Mouse (Mus musculus): Measurements from ENCODE around the gene Trim56.

Trim56 gene

GRCm38 (mm10) chr5:137108111-137108510, 7.9 kb downstream of the Trim56 start:
- 68% methylated on average over 6 of the region's 6 CpGs for WGBS

GRCm38 (mm10) chr5:137107670-137108069, 8.3 kb downstream of the Trim56 start:
- WGBS: 73% methylated on average over 8 of the region's 8 CpGs

- 2% methylated on average over 6 of the region's 6 CpGs for WGBS
These were observed 9.0 kb downstream of the Trim56 start for GRCm38 (mm10) chr5:137107024-137107423.

GRCm38 (mm10) chr5:137106434-137106833, 9.6 kb downstream of the Trim56 start:
- whole genome bisulfite sequencing: 66% methylated on average over 4 of the region's 4 CpGs

GRCm38 (mm10) chr5:137103969-137104368, 12.0 kb downstream of the Trim56 start:
- 83% methylated on average over 2 of the region's 2 CpGs for WGBS

GRCm38 (mm10) chr5:137102575-137103522, 13.2 kb downstream of the Trim56 start:
- WGBS: 39% methylated on average over 28 of the region's 28 CpGs

GRCm38 (mm10) chr5:137102078-137102477, 13.9 kb downstream of the Trim56 start:
- WGBS: 76% methylated on average over 10 of the region's 10 CpGs

GRCm38 (mm10) chr5:137100660-137101059, 15.3 kb downstream of the Trim56 start:
- WGBS: 75% methylated on average over 4 of the region's 4 CpGs

- WGBS: 85% methylated on average over 11 of the region's 11 CpGs
These were observed 17.6 kb downstream of the Trim56 start for GRCm38 (mm10) chr5:137098418-137098817.

- 11% methylated on average over 1 of the region's 1 CpGs for WGBS
These were observed 20.0 kb downstream of the Trim56 start for GRCm38 (mm10) chr5:137096037-137096436.

GRCm38 (mm10) chr5:137095135-137095534, 20.9 kb downstream of the Trim56 start:
- WGBS: 84% methylated on average over 10 of the region's 10 CpGs

GRCm38 (mm10) chr5:137093720-137094119, 22.3 kb downstream of the Trim56 start:
- 78% methylated on average over 9 of the region's 9 CpGs for WGBS

GRCm38 (mm10) chr5:137091560-137091959, 24.4 kb downstream of the Trim56 start:
- whole genome bisulfite sequencing: 65% methylated on average over 6 of the region's 6 CpGs

- WGBS: 81% methylated on average over 10 of the region's 10 CpGs
These were observed 25.1 kb downstream of the Trim56 start for GRCm38 (mm10) chr5:137090870-137091269.

- WGBS: 73% methylated on average over 8 of the region's 8 CpGs
These were observed 28.6 kb downstream of the Trim56 start for GRCm38 (mm10) chr5:137087410-137087809.

GRCm38 (mm10) chr5:137085731-137086130, 30.3 kb downstream of the Trim56 start:
- 92% methylated on average over 3 of the region's 3 CpGs for WGBS

- WGBS: 89% methylated on average over 6 of the region's 6 CpGs
These were observed 31.0 kb downstream of the Trim56 start for GRCm38 (mm10) chr5:137085021-137085420.

- 93% methylated on average over 4 of the region's 4 CpGs for WGBS
These were observed 33.0 kb downstream of the Trim56 start for GRCm38 (mm10) chr5:137083051-137083450.

GRCm38 (mm10) chr5:137079849-137080248, 36.2 kb downstream of the Trim56 start:
- 75% methylated on average over 5 of the region's 5 CpGs for WGBS

- WGBS: 64% methylated on average over 6 of the region's 6 CpGs
These were observed 37.4 kb downstream of the Trim56 start for GRCm38 (mm10) chr5:137078616-137079015.

- WGBS: 80% methylated on average over 14 of the region's 14 CpGs
These were observed 38.0 kb downstream of the Trim56 start for GRCm38 (mm10) chr5:137078041-137078440.

GRCm38 (mm10) chr5:137077187-137077586, 38.8 kb downstream of the Trim56 start:
- WGBS: 80% methylated on average over 7 of the region's 7 CpGs

GRCm38 (mm10) chr5:137076191-137076930, 39.6 kb downstream of the Trim56 start:
- 42% methylated on average over 12 of the region's 12 CpGs for WGBS
